Mouse (Mus musculus): ENCODE results near the gene Mc1r. TPM values are rescaled to one million over a fixed set of nuclear protein-coding genes. Genes with fewer than 3 reads are reported as not detected.
"Not testable (repeated sequence)": the region's sequence is repeated elsewhere in the genome, so short reads cannot be mapped to it uniquely, and the experiment has no call there.

Mc1r gene
- total RNA-seq, 2 experiments from 2014 or later: not detected

DNA sequence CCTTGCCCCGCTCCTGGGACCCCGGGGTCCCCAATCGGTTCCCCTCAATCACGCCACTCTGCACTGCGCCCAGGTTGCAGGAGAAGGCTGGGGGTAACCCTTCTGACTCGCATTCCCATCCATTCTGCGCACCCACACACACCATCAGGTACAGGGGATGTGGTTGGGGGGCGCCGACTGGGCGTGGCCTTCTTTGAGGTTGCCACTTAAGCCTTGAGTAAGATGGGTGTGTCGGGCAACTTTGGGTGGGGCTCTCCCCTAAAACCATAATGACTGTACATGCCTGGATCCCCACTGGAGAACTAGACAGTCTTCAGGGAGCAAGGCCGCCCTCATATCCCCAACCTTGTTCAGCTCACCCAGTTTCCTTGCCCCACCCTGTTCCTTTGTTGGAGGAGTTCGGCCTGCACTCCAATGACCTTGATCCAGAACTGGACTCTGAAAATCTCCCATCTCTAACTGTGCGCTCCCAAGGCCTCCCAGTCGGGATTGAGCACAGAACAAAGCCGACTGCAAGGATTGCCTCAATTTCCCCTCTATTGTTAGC lies 4.9 kb downstream of the Mc1r start:
- DNase-seq: no peak

DNA sequence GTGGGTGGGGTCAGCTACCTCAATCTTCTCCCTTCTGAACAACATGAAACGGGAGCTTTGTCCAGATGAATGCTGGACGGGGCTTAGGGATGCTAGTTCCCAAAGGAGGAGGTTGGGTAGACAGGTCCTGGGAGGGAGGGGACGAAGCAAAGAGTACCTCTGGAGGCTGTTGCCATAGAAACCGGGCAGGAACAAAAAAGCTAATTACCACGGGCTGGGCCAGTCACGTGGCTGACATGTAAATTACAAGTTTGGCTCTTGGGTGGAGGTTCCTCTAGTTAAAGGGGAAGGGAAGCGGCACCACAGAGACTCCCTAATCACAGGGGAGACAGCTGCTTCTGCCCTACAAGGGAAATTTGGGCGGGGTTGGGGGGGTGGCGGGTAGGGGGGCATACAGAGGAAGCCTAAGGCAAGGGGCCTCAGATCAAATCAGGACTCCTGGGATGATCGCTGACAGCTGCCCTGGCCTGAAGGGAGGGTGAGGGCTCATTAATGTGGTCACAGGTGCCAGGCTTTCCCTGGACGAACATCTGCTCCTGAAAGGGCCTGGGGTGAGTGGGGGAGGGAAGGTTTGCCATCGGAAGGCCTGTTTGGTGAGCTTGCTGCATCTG lies 5.8 kb downstream of the Mc1r start:
- no peak for DNase-seq

DNA sequence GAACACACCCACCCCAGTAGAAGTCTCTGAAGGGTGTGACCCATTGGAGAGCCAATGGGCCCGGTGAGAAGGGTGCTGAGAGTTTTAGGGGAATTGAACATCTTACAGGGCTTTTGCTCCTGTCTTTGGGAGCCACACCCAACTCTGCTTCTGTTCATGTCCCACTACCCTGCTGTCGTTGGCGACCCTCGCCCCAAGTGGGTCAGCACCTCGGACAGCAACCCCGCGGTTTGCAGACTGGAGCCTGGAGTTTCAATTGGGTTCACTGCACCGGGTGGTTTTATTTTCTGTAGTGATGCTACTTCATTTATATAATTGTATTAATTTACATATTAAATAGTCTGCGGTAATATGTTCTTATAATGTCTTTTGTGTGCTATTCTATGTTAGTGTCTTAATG lies 7.3 kb downstream of the Mc1r start:
- no peak for DNase-seq

DNA sequence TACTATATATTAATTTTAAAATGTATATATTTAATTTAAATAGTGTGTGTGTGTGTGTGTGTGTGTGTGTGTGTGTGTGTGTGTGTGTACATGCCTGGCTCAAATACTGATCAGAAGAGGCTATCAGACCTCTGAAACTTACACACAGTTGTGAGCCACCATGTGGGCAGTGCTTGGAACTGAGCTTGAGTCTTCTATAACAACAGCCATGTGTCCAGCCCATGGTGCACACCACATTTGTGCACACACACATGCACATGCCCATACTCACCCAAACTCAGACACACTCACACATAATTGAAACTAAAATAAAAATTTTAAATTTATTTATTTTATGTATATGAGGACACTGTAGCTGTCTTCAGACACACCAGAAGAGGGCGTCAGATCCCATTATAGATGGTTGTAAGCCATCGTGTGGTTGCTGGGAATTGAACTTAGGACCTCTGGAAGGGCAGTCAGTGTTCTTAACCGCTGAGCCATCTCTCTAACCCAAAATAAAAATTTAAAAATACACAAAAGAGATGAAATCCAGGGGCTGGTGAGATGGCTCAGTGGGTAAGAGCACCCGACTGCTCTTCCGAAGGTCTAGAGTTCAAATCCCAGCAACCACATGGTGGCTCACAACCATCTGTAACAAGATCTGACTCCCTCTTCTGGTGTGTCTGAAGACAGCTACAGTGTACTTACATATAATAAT lies 8.2 kb downstream of the Mc1r start:
- DNase-seq: not testable (repeated sequence)

DNA sequence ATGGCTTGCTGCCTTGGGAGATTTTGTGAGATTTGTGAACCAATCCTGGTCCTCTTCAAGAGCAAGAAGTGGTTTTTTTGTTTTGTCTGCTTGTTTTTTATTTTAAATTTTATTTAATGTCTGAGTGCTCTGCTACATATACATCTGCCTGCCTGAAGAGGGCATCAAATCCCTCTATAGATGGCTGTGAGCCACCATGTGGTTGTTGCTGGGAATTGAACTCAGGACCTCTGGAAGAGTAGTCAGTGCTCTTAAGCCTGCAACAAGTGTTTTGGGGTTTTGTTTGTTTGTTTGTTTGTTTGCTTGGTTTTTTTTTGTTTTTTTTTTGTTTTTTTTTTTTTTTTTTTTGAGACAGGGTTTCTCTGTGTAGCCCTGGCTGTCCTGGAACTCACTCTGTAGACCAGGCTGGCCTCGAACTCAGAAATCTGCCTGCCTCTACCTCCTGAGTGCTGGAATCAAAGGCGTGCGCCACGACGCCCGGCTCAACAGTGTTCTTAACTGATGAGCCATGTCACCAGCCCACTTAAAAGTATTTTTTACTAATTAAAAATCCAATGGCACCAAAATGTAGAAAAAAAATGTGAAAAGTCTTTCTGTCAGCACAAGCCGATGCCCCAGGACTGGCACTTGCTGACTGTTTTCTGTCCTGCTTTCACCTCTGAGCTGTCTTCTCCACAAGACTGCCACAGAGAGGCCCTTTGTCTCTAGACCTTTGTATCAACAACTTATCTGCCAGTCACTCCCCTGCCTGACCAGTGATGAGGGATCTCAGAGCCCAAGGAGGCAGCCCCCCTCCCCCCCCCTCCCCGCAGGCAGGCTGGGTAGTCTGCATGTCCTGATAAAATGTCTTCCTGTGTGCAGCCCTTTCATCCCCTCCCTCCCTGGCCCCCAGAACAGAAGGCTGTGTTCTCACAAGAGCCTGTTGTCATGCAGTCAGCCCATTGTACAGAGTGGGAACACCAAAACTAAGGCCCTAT lies 9.3 kb downstream of the Mc1r start:
- DNase-seq: no peak

DNA sequence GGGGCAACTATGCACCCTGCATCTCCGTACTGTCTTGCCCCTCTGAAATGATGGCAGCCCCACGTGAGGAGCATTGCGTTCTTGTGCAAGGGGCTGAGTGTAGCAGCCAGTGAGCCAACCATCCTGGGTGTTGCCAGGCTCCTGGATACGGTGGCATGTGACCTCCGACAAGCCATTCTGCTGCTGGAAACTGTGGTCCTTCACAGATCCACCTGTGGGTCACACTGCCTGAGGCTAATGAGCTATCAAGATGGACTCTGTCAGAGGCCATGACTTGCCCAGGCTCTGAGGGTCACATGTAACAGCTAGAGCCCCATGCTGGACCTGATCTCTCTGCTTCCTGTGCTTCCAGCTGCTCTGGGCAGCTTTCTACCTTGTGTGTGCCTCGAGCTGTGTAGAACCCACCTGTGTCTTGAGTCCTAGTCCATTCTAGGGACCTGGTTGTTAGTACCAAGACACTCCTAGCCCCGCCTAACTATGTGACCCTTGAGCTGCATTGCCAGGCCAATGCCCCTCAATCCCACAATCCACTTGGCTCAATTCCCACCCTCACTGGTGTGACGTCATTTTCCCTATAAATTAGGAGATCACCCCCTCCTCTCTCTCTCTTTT lies 10.1 kb downstream of the Mc1r start:
- no peak for DNase-seq

DNA sequence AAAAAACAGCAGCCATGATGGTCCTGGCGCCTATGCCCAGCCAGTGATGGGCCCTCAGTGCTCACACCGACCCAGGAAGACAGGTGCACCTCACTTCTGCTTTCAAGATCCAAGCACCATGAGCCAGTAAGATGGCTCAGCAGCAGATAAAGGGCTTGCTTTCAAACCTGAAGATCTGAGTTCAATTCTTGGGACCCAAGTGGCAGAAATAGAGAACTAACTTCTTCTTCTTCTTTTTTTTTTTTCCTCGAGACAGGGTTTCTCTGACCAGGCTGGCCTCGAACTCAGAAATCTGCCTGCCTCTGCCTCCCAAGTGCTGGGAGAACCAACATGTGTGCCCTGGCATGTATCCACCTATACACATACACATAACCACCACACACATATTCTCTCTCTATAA lies 12.8 kb downstream of the Mc1r start:
- no peak for DNase-seq

DNA sequence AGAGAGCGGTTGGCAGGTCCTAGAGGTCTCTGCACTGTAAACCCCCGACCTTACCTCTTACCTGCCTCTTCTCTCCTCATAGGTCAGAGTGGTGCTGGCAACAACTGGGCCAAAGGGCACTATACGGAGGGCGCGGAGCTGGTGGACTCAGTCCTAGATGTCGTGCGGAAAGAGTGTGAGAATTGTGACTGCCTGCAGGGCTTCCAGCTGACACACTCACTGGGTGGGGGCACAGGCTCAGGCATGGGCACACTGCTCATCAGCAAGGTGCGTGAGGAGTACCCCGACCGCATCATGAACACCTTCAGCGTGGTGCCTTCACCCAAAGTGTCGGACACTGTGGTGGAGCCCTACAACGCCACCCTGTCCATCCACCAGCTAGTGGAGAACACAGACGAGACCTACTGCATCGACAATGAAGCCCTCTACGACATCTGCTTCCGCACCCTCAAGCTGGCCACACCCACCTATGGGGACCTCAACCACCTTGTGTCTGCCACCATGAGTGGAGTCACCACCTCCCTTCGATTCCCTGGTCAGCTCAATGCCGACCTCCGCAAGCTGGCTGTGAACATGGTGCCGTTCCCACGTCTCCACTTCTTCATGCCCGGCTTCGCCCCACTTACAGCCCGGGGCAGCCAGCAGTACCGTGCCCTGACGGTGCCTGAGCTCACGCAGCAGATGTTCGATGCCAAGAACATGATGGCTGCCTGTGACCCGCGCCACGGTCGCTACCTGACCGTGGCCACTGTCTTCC lies 13.8 kb downstream of the Mc1r start:
- DNase-seq: no peak

DNA sequence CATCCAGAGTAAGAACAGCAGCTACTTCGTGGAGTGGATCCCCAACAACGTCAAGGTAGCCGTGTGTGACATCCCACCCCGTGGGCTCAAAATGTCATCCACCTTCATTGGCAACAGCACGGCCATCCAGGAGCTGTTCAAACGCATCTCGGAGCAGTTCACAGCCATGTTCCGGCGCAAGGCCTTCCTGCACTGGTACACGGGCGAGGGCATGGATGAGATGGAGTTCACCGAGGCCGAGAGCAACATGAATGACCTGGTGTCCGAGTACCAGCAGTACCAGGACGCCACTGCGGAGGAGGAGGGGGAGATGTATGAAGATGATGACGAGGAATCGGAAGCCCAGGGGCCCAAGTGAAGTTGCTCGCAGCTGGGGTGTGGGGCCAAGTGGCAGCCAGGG lies 14.4 kb downstream of the Mc1r start:
- DNase-seq: no peak

DNA sequence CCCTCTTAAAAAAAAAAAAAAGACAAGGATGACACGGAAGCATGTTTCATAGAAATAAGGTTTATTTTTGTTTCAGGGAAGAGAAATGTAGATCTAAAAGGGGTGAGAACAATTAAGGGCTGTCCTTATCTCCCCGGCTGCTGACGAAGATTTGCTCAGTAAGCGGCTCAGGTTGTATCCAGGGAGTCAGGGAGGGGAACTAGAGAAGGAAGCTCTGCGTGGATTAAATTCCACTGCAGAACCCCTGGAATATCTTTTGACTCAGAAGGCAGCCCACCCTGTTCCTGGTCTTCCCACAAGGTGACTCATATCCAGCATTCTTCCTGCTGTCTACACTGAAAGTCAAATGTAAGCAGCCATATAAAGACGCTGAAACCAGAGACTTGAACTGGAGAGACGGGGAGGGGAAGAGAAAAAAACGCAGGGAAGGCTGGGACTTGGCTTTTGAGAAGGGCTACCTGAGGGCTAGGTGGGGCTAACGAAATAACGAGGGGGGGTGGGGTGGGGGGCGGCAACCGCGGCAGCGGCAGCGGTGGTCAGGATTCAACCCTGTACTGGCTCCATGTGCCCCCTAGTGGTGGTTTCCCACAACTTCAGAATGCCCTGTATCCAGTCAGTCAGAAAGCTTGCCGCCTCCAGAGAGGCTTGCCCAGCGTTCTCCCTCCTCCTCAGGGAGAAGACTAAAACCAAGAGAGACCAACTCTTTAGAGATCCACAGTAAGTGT lies 15.3 kb downstream of the Mc1r start:
- no peak for DNase-seq

DNA sequence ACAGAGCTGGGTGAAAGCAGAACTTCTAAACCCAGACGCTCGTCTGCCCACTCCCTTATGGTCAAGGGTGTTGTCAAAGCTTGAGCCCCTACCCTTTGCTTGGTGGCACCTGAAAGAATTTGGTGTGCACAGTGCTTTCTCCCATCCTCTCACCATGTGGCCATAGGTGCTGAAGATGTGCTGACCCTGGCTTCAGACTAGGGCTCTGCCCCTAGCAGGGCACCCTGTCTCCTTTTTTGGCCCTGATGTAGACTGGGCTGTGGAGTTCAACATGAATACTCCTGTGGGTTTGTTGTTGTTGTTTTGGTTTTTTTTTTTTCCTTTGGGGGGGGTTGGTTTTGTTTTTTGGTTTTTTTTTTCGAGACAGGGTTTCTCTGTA lies 15.9 kb downstream of the Mc1r start:
- DNase-seq: peak; percentile 3

DNA sequence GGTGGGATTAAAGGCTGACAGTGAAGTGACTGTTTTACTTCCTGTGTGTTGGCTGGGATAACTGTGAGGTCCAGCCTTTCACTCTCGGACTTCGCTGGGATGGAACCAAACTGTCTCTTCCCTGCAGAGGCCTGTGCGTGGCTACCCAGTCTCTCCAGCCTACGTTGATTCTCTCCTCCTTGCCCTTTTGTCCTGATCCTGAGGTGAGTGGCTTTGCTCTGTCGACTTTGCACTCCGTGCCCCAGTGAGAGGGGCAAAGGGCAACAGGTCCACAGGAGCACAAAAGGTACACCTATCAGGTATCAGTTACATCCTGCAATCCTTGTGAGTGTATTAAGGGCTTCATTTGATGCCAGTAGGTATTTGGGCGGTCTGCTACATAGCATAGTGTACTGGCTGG lies 16.5 kb downstream of the Mc1r start, which contains the start of gene Def8:
Gene Def8, plus strand, starts transcription at position 87 of the 400 bp plus-strand sequence.
- no peak for DNase-seq

DNA sequence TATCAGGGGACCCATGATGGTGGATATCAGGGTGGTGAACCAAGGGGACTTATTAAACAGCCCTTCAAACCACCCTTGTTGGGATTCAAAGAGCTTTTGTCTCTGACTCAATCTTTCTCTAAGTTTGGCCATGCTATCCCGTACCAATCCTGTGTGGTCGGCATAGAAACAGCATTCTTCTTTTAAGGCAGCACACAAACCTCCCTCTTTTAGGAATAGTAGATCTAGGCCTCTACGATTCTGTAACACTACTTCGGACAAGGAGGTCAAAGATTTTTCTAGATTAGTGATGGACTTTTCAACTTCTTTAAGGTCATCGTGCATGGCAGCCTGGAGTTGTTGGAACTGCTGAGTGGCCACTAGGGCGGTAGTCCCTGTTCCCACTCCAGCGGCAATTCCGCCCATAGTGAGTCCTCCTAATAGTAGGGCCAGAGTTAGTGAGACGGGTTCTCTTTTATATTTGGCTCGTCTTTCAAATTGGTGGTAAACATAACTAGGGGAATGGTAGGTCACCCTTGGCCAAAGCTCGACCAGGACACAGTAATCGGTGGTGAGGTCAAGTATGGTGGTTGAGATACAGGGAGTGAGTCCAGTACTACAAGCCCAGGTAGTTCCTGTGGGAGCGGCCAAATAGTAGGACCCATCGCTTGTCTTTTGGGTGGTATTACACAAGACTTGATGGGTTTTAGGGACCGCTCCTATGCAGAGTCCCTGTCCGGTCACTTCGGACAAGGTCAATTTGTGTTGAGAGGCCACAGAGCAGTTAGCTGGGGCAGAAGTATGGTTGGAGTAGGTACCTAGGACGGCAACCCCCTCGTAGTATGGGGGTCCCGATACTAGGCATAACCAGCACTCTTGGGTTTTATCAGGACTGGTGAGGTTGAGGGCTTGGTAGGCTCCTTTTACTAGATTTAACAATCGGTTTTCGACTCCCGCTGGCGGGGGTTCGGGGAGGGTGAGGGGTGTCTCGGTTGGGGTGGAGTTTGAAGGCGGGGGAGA lies 19.9 kb downstream of the Mc1r start:
- DNase-seq: no peak

DNA sequence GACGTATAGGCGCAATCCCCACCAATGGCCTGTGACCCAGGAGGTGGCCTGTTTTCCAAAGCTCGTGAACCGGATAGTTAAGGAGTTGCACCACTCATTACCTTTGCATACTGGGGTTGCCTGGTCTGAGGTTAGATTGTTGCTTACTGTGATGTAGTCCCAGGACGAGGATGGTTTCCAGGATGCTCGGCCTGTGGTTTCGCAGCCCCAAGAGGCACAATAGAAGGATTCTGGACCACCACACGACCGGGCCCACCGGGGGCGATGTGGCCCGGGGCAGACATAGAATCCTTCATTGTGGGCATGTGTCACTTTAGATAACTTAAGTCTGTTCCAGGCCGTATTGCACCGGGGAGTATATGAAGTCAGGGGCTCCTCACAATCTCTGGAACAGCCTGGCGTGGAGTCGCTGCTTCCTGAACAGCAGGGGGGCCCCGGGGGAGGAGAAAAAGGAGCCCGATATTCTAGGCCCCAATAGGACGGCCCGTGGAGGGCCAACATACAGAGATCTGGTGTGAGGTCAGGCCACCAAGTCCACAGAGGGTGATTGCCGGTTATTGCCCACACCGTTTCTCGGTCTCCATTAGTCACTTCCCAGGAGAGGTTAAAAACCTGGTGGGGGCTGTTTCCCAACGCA lies 20.9 kb downstream of the Mc1r start:
- no peak for DNase-seq

DNA sequence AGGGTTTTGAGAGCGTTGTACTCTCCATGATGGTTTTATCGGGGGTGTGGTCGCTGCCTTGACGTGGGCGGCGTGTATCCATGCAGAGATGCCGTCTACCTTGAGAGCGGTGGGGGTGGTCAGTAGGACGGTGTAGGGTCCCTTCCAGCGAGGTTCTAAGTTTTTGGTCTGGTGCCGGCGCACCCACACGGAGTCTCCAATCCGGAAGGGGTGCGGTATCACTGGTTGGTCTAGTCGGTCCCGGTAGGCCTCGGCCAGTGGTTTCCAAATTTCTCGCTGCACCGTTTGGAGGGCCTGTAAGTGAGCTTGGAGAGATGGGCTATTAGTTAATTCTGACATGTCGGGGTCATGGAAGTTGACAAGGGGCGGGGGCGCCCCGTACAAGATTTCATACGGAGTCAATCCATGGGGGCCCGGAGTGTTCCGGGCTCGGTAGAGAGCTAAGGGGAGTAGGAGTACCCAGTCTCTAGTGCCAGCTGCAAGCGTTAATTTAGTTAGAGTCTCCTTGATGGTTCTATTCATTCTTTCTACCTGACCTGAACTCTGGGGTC lies 21.5 kb downstream of the Mc1r start:
- no peak for DNase-seq

DNA sequence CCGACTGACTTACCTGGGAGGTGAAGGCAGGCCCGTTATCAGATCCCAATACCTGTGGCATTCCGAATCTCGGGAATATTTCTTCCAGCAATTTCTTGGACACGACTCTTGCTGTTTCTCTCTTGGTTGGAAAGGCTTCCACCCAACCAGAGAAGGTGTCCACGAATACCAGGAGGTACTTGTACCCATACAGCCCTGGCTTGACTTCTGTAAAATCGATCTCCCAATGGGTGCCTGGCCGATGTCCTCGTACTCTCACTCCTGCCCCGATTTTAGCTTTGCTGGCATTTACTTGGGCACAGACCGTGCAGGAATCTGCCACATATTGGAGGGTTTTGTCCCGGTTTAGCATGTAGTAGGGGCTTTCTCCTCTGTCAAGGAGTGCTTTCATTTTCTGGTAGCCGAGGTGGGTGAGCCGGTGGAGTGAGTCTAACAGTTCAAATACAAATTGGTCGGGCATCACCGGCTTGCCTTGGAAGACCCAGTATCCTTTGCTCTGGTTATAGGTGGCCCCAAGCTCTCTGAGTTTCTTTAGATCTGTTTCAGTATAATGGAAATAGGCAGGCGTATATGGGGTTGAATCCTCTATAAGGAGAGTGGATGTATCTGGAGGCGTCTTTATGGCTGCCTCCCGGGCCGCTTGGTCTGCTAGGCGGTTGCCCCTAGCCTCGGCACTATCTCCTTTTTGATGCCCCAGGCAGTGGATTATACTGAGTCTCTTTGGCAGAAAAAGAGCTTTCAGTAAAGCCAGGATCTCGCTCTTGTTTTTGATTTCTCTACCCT lies 22.2 kb downstream of the Mc1r start:
- DNase-seq: no peak

DNA sequence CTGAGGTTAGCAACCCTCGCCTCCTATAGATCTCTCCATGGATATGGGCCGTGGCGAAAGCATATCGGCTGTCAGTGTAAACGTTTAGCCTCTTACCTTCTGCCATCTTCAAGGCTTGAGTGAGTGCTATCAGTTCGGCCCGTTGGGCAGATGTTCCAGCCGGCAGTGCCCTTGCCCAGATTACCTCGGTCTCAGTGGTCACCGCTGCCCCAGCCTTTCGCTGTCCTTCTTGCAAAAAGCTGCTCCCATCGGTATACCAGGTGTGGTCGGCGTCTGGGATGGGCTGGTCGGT lies 22.8 kb downstream of the Mc1r start:
- DNase-seq: not testable (repeated sequence)

DNA sequence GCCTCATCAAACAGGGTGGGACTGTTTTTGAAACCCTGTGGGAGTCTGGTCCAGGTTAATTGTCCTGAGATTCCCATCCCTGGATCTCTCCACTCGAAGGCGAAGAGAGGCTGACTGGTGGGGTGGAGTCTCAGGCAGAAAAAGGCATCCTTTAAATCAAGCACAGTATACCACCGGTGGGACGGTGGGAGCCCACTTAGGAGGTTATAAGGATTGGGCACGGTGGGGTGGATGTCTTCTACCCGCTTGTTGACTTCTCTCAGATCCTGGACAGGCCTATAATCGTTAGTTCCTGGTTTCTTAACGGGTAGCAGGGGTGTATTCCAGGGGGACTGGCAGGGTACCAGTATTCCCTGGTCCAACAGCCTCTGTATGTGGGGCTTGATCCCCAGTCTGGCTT lies 24.0 kb downstream of the Mc1r start:
- not testable (repeated sequence) for DNase-seq
